Mouse (Mus musculus) lung, postnatal 0 days (tissue): Measurements from ENCODE around the gene Gm15517.

Experiments used
- CTCF ChIP-seq: IDR thresholded peaks from 2 replicates; pipeline ENCODE4 v1.5.1; 2016; ENCODE audit warnings: antibody characterized with exemption, mild to moderate bottlenecking
- EP300 ChIP-seq: IDR thresholded peaks from 2 replicates; pipeline ENCODE4 v1.6.1; 2016; ENCODE audit warnings: antibody characterized with exemption, mild to moderate bottlenecking, control low read depth

DNA sequence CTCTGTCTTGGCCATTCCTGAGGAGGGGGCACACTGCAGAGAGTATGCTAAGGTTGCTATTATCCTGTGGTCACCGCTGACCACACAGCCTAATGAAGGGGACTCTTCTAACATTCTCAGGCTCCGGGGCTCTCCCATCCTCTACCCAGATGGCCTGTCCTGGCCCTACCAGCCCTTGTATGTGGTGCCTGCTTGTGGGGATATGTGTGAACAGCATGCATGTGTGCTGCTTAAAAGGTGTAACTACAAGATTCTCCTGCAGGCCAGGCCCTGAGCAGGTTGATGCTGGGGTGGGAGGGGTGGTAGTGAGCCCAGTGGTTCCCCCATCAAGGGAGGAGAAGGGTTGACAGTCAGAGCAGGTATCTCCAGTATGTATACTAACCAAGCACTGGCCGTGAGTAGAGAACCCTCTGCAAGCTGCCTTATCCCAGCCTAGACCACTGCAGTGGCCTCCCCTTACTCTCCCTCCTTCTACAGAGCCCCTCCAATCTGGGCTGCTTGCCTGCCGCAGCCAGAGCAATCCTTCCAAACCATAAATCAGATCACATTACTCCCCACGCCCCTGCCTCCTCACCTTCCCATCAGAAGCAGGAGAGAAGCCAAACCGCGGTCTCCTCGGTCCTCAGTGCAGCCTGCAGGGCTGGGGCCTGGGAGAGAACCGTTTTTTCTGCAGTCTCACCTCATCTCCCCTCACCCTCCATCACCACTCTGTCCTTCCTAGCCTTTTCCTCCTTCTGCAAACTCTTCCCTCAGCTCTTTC is 46.2 kb downstream of the Gm15517 start:
- TF ChIP-seq EP300 = no peak
- TF ChIP-seq CTCF = peak; percentile 18; the same call in 1 of the 2 replicates
